Mouse (Mus musculus): ENCODE results near the gene Rprd2. TPM values are rescaled to one million over a fixed set of nuclear protein-coding genes. Genes with fewer than 3 reads are reported as not detected.

The Rprd2 gene
- polyA plus RNA-seq, 1 experiment from 2014 or later = 27.5 TPM

DNA sequence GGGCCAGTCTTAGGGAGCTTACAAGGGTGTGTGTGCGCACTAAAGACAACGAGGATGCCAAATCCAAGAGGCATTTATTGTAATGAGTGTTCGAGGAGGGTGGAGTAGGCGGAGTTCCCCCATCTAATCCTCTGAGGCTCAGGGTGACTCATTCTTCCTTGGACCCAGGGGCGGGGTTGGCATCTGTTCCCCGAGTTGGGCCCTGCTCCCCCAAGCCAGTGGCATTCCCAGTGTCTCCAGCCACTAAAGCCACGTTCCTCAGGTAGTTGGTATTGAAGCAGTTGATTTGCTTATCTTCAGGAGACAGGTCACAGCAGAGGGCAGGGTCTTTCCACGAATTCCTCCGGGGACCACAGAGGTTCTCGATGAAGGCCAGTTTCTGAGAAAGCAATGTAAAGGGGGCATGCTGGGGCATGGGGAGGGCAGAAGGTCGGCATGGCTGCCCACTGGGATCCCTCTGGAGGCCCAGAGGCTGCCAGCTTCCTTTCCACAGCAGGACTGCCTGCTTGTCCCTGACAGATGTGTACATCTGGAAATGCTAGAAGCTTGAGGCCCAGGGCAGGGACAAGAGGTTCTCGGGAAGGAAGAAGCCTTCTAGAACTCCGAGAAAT, 84.5 kb downstream of the Rprd2 start:
- Histone ChIP-seq H3K27ac (ENCODE audit: low read depth, low read length) (no peak overlapping the region), H3K4me3 (ENCODE audit: low read depth, low read length) (no peak overlapping the region), H3K4me2 (ENCODE audit: low read depth, low read length) (no peak overlapping the region), H3K27me3 (ENCODE audit: control insufficient read depth, insufficient read depth, low read length) (no peaks in the 10 kb centered on the region), H3K9ac (replicated peaks; ENCODE audit: low read depth, low read length) (no peak overlapping the region), H3K9me3 (ENCODE audit: control insufficient read depth, low read length) (no peaks in the 10 kb centered on the region), H3K36me3 (ENCODE audit: control insufficient read depth, insufficient read depth, low read length) (peaks cover 6% of the 10 kb centered on the region; the same call in 1 of the 2 replicates), H3K4me1 (ENCODE audit: control insufficient read depth, insufficient read depth, low read length) (no peaks in the 10 kb centered on the region)
- ATAC-seq (ENCODE audit: low read depth) = no peak
- 84% methylated on average over 13 of the region's 13 CpGs for WGBS

DNA sequence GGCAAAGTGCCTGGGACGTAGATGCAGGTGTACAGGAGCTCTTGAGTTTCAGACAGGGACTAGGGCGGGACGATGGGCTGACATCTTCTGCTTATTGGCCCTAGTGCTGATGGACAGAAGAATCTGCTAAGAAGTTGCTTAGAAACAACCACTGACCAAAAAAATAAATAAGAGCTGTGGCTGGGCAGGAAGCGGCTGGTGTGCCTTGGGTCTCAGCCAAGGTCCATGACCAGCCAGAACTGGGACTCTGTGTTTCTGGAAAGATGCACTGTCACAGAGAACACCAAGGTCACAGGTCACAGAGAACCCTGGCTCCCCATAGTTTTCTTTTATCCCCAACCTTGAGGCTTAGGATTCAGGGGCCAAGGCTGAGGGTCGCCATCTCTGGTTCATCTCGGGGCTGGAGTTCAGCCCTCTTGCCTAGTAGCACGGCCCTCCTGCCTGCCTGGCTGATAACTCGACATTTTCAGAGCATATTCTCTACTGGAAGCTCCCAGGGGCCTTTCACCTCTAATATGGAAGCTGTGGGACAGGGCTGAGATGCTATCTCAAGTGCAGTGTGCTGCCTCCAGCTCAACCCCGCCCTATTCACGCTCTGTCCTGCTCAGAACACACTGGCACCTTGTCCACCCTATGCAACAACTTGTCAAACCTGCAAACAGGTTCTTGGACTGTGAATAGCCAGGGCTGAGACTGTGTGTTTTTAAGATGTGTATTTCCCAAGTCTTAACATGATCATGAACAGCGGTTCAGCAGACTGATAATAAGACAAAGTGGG, 85.7 kb downstream of the Rprd2 start:
- 87% methylated on average over 11 of the region's 11 CpGs for WGBS
- Histone ChIP-seq H3K4me2 (ENCODE audit: low read depth, low read length) (no peak overlapping the region), H3K27me3 (ENCODE audit: control insufficient read depth, insufficient read depth, low read length) (no peaks in the 10 kb centered on the region), H3K4me1 (ENCODE audit: control insufficient read depth, insufficient read depth, low read length) (no peaks in the 10 kb centered on the region), H3K9me3 (ENCODE audit: control insufficient read depth, low read length) (no peaks in the 10 kb centered on the region), H3K36me3 (ENCODE audit: control insufficient read depth, insufficient read depth, low read length) (peaks cover 6% of the 10 kb centered on the region; the same call in 1 of the 2 replicates), H3K27ac (ENCODE audit: low read depth, low read length) (no peak overlapping the region), H3K4me3 (ENCODE audit: low read depth, low read length) (no peak overlapping the region), H3K9ac (replicated peaks; ENCODE audit: low read depth, low read length) (no peak overlapping the region)
- ATAC-seq (ENCODE audit: low read depth) = no peak

DNA sequence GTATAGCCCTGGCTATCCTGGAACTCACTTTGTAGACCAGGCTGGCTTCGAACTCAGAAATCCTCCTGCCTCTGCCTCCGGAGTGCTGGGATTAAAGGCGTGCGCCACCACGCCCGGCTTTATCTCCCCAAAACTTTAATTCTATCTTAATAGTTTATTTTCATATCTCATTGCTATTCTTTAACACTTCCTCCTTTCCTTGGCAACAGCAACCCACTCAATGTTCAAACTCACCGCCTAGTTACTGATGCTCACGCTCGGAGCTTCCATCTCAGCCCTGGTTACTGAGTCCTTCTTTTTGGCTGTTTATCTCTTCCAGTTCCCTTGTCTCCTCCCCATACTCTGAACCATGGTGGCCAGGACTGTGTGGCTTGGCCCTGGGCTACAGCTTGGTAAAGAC, 86.4 kb downstream of the Rprd2 start:
- Histone ChIP-seq H3K4me1 (ENCODE audit: control insufficient read depth, insufficient read depth, low read length) (no peaks in the 10 kb centered on the region), H3K27ac (ENCODE audit: low read depth, low read length) (no peak overlapping the region), H3K4me3 (ENCODE audit: low read depth, low read length) (no peak overlapping the region), H3K9ac (replicated peaks; ENCODE audit: low read depth, low read length) (no peak overlapping the region), H3K27me3 (ENCODE audit: control insufficient read depth, insufficient read depth, low read length) (no peaks in the 10 kb centered on the region), H3K4me2 (ENCODE audit: low read depth, low read length) (no peak overlapping the region), H3K36me3 (ENCODE audit: control insufficient read depth, insufficient read depth, low read length) (peaks cover 5% of the 10 kb centered on the region; the same call in 1 of the 2 replicates), H3K9me3 (ENCODE audit: control insufficient read depth, low read length) (no peaks in the 10 kb centered on the region)
- 98% methylated on average over 9 of the region's 9 CpGs for WGBS
- no peak for ATAC-seq (ENCODE audit: low read depth)

DNA sequence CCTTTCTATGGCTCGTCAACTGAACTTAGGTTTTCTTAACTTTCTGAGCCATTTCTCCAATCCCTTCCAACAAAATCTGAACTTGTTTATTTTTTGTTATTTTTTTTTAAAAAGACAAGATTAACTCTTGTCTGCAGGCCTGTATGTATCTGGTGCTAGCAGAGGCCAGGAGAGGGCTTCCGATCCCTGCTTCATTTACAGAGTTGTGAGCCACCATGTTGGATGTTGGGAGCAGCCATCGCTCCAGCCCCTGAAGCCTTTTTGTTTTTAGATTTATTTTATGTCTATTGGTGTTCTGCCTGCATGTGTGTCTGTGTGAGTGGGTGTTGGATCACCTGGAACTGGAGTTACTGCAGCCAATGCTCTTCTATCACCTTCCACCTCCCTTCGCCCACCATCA, 86.9 kb downstream of the Rprd2 start:
- no peaks in the 10 kb centered on the region for H3K27me3 ChIP-seq (ENCODE audit: control insufficient read depth, insufficient read depth, low read length)
- H3K36me3 ChIP-seq (ENCODE audit: control insufficient read depth, insufficient read depth, low read length) = peaks cover 3% of the 10 kb centered on the region; the same call in 1 of the 2 replicates
- no peaks in the 10 kb centered on the region for H3K4me1 ChIP-seq (ENCODE audit: control insufficient read depth, insufficient read depth, low read length)
- 92% methylated on average over 4 of the region's 4 CpGs for WGBS
- no peak overlapping the region for H3K4me3 ChIP-seq (ENCODE audit: low read depth, low read length)
- H3K27ac ChIP-seq (ENCODE audit: low read depth, low read length) = no peak overlapping the region
- H3K9me3 ChIP-seq (ENCODE audit: control insufficient read depth, low read length) = no peaks in the 10 kb centered on the region
- no peak overlapping the region for H3K9ac ChIP-seq (replicated peaks; ENCODE audit: low read depth, low read length)
- ATAC-seq (ENCODE audit: low read depth) = no peak
- no peak overlapping the region for H3K4me2 ChIP-seq (ENCODE audit: low read depth, low read length)

DNA sequence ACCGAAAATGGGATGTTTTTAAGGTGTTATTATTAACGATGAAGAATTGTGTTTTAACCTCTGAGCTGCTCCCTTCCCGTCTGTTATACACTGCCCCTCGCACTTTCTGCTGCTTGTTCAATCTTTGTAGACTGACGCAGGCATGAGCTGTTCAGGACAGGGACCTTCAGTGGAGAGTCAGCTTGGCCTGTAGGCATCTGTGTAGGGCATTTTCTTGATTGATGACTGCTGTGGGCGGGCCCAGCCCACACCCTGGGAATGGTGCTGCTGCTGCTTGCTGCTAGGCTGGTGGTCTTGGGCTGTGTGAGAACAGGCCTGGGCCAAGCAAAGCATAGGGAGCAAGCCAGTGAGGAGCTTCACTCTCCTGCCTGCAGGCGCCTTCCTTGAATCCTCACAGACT, 88.2 kb downstream of the Rprd2 start:
- no peak overlapping the region for H3K4me2 ChIP-seq (ENCODE audit: low read depth, low read length)
- no peaks in the 10 kb centered on the region for H3K27me3 ChIP-seq (ENCODE audit: control insufficient read depth, insufficient read depth, low read length)
- no peaks in the 10 kb centered on the region for H3K9me3 ChIP-seq (ENCODE audit: control insufficient read depth, low read length)
- no peaks in the 10 kb centered on the region for H3K4me1 ChIP-seq (ENCODE audit: control insufficient read depth, insufficient read depth, low read length)
- no peaks in the 10 kb centered on the region; the same call in 1 of the 2 replicates for H3K36me3 ChIP-seq (ENCODE audit: control insufficient read depth, insufficient read depth, low read length)
- no peak overlapping the region for H3K27ac ChIP-seq (ENCODE audit: low read depth, low read length)
- H3K9ac ChIP-seq (replicated peaks; ENCODE audit: low read depth, low read length) = no peak overlapping the region
- ATAC-seq (ENCODE audit: low read depth) = no peak
- H3K4me3 ChIP-seq (ENCODE audit: low read depth, low read length) = no peak overlapping the region
- 79% methylated on average over 7 of the region's 7 CpGs for WGBS

DNA sequence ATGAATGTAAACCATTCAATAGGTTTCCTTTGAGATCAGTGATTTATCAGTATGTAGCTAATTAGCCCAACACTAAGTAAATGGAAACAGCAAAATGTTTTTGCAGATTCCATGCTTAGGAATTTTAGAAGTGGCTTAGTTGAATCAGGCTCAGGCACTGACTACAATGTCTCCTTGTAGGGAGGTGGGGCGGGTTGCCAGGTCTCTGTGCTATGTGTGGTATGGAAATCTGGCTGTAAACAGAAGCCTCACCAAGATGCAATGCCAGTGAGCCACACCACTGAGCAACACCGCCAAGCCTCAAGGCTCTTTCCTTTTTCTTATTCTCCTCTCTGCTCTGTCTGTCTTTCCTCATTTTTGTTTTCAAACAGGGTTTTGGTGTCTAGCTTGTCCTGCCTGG, 89.8 kb downstream of the Rprd2 start:
- no peak for ATAC-seq (ENCODE audit: low read depth)
- Histone ChIP-seq H3K36me3 (ENCODE audit: control insufficient read depth, insufficient read depth, low read length) (no peaks in the 10 kb centered on the region), H3K4me3 (ENCODE audit: low read depth, low read length) (no peak overlapping the region), H3K4me1 (ENCODE audit: control insufficient read depth, insufficient read depth, low read length) (no peaks in the 10 kb centered on the region), H3K9ac (replicated peaks; ENCODE audit: low read depth, low read length) (no peak overlapping the region), H3K27me3 (ENCODE audit: control insufficient read depth, insufficient read depth, low read length) (no peaks in the 10 kb centered on the region), H3K4me2 (ENCODE audit: low read depth, low read length) (no peak overlapping the region), H3K27ac (ENCODE audit: low read depth, low read length) (no peak overlapping the region), H3K9me3 (ENCODE audit: control insufficient read depth, low read length) (no peaks in the 10 kb centered on the region)
- 88% methylated on average over 2 of the region's 2 CpGs for WGBS

DNA sequence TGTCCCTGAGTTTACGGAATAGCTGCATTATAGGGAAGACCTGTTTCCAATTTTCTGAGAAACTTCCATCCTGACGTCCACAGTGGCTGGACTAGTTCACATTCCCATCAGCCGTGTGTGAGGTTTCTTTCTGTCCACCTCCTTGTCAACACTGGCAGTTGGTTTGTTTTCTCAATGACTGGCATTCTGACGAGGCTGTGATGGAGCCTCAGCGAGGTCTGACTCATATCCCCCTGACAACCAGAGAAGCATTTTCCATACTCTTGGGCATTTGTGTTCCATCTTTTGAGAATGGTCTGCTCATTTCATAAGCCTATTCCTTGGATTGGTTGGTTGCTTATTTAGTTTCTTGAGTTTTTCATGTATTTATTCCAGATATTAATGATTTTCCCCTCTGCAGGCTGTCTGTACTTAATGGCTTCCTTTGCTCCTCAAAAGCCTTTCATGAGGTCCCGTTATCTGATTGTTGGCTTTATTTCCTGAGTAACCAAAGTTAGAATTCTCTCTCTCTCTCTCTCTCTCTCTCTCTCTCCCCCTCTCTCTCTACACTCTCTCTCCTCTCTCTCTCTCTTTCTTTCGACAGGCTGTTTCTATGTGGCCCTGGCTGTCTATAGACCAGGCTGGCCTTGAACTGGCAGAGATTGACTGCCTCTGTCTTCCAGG, 91.8 kb downstream of the Rprd2 start:
- no peak overlapping the region for H3K27ac ChIP-seq (ENCODE audit: low read depth, low read length)
- H3K4me3 ChIP-seq (ENCODE audit: low read depth, low read length) = no peak overlapping the region
- H3K9ac ChIP-seq (replicated peaks; ENCODE audit: low read depth, low read length) = no peak overlapping the region
- ATAC-seq (ENCODE audit: low read depth) = no peak
- 75% methylated on average over 7 of the region's 7 CpGs for WGBS
- H3K4me1 ChIP-seq (ENCODE audit: control insufficient read depth, insufficient read depth, low read length) = no peaks in the 10 kb centered on the region
- H3K4me2 ChIP-seq (ENCODE audit: low read depth, low read length) = no peak overlapping the region
- H3K9me3 ChIP-seq (ENCODE audit: control insufficient read depth, low read length) = no peaks in the 10 kb centered on the region
- no peaks in the 10 kb centered on the region for H3K36me3 ChIP-seq (ENCODE audit: control insufficient read depth, insufficient read depth, low read length)
- H3K27me3 ChIP-seq (ENCODE audit: control insufficient read depth, insufficient read depth, low read length) = no peaks in the 10 kb centered on the region

DNA sequence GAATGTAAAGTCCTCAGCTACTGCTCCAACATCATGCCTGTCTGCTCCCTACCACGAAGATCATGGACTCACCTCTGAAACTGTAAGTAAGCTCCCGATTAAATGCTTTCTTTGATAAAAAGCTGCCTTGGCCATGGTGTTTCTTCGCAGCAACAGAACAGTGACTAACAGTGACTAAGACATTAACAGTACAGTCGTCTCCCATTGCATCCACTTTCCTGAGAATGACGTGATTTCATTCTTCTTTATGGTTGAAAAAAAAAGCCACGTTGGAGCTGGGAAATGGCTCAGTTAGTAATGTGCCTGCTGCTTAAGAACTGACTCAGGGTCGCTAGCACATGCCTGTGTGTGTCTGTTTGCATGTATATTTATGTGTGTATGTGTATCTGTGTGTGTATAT, 92.8 kb downstream of the Rprd2 start:
- ATAC-seq (ENCODE audit: low read depth) = no peak
- Histone ChIP-seq H3K27me3 (ENCODE audit: control insufficient read depth, insufficient read depth, low read length) (no peaks in the 10 kb centered on the region), H3K9me3 (ENCODE audit: control insufficient read depth, low read length) (no peaks in the 10 kb centered on the region), H3K4me2 (ENCODE audit: low read depth, low read length) (no peak overlapping the region), H3K36me3 (ENCODE audit: control insufficient read depth, insufficient read depth, low read length) (no peaks in the 10 kb centered on the region), H3K4me1 (ENCODE audit: control insufficient read depth, insufficient read depth, low read length) (no peaks in the 10 kb centered on the region), H3K27ac (ENCODE audit: low read depth, low read length) (no peak overlapping the region), H3K9ac (replicated peaks; ENCODE audit: low read depth, low read length) (no peak overlapping the region), H3K4me3 (ENCODE audit: low read depth, low read length) (no peak overlapping the region)
- WGBS = 85% methylated on average over 7 of the region's 7 CpGs

DNA sequence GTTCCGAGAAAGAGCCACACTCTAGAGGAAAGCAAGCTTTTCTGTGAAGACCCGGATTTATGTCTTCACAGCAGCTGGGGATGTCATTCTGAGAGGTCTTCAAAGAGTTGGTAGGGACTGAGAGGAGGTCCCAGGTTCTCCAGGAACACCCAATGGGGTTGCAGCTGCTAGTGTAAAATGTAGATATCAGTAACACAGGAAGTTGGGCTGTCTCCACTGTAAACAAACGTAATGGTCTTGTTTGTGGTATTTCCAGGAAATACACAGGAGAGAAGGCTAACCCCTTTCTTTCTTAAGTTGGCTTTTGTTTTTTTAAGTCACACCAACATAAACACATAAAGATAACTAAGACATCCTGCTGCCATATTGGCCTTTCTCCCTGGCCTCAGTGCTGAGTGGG, 96.3 kb downstream of the Rprd2 start:
- no peak overlapping the region for H3K27ac ChIP-seq (ENCODE audit: low read depth, low read length)
- no peak for ATAC-seq (ENCODE audit: low read depth)

More for the DNA sequence above, 96.3 kb downstream of the Rprd2 start:
- WGBS = 77% methylated on average over 3 of the region's 3 CpGs
- Histone ChIP-seq H3K4me1 (ENCODE audit: control insufficient read depth, insufficient read depth, low read length) (no peaks in the 10 kb centered on the region), H3K9me3 (ENCODE audit: control insufficient read depth, low read length) (no peaks in the 10 kb centered on the region), H3K4me3 (ENCODE audit: low read depth, low read length) (no peak overlapping the region), H3K27me3 (ENCODE audit: control insufficient read depth, insufficient read depth, low read length) (no peaks in the 10 kb centered on the region), H3K4me2 (ENCODE audit: low read depth, low read length) (no peak overlapping the region), H3K36me3 (ENCODE audit: control insufficient read depth, insufficient read depth, low read length) (no peaks in the 10 kb centered on the region), H3K9ac (replicated peaks; ENCODE audit: low read depth, low read length) (no peak overlapping the region)

All from neural tube, embryonic 14.5 days (tissue).